Mouse (Mus musculus) kidney, embryonic 14.5 days (tissue): ENCODE measurements at regions not wholly inside any gene's neighbourhood (a gene's known extent, or its start where the extent isn't known, plus 50 kb on each side); places are given as distances from the start of the nearest gene placed in this dataset.

ENCODE experiments used
- ATAC-seq: fragments of 200-750 bp; cut with Nextera tagmentation; 2 replicates; pipeline ENCODE4 v1.8.0; 2017; ENCODE audit warnings: moderate number of reproducible peaks, mild to moderate bottlenecking, moderate TSS enrichment, moderate library complexity; ENCODE audit not compliant: low FRiP score, low TSS enrichment
- H3K27ac ChIP-seq: fragments of 300-500 bp; sonication (generic); 2 replicates; pipeline ENCODE4 v1.5.1; 2014; ENCODE audit warnings: low read depth, mild to moderate bottlenecking, low read length, moderate library complexity, mixed read lengths
- H3K27me3 ChIP-seq: fragments of 300-500 bp; sonication (generic); 2 replicates; pipeline ENCODE4 v1.6.1; 2014; ENCODE audit warnings: mild to moderate bottlenecking, low read length; ENCODE audit not compliant: control insufficient read depth, insufficient read depth
- H3K36me3 ChIP-seq: fragments of 300-500 bp; sonication (generic); 2 replicates; pipeline ENCODE4 v1.6.1; 2014; ENCODE audit warnings: low read length, mixed read lengths; ENCODE audit not compliant: control insufficient read depth, insufficient read depth
- H3K4me1 ChIP-seq: fragments of 300-500 bp; sonication (generic); 2 replicates; pipeline ENCODE4 v1.6.1; 2014; ENCODE audit warnings: low read length, mixed read lengths; ENCODE audit not compliant: control insufficient read depth, insufficient read depth
- H3K4me2 ChIP-seq: fragments of 300-500 bp; sonication (generic); replicated peaks from 2 replicates; pipeline ENCODE4 v1.6.1; 2014; ENCODE audit warnings: low read depth, mild to moderate bottlenecking, low read length
- H3K4me3 ChIP-seq: fragments of 300-500 bp; sonication (generic); 2 replicates; pipeline ENCODE4 v1.5.1; 2014; ENCODE audit warnings: mild to moderate bottlenecking, low read length
- H3K9ac ChIP-seq: fragments of 300-500 bp; sonication (generic); 2 replicates; pipeline ENCODE4 v1.6.1; 2014; ENCODE audit warnings: low read depth, mild to moderate bottlenecking, low read length, moderate library complexity
- H3K9me3 ChIP-seq: fragments of 300-500 bp; sonication (generic); 2 replicates; pipeline ENCODE4 v1.6.1; 2016; ENCODE audit warnings: low read length; ENCODE audit not compliant: control insufficient read depth
- WGBS: fragments of 180-500 bp; shearing (Covaris S2); extraction: QIAGEN DNeasy Blood & Tissue Kit; methylation state at CpG from one replicate; pipeline ENCODE4 v1.1.7; 2014; 5-methylcytosine and 5-hydroxymethylcytosine counted together

- H3K9me3 ChIP-seq = no peaks in the 10 kb centered on the region
- WGBS = 14% methylated on average over 12 of the region's 12 CpGs
- no peak overlapping the region for H3K9ac ChIP-seq
- no peaks in the 10 kb centered on the region for H3K36me3 ChIP-seq
- no peaks in the 10 kb centered on the region for H3K27me3 ChIP-seq
- H3K4me2 ChIP-seq = peak overlapping the region; percentile 12
- H3K27ac ChIP-seq = no peak overlapping the region
- H3K4me1 ChIP-seq = peaks cover 10% of the 10 kb centered on the region
- H3K4me3 ChIP-seq = no peak overlapping the region
- ATAC-seq = no peak
Measured at GRCm38 (mm10) chr5:103335916-103336688, 88.9 kb upstream of the Ptpn13 start.

DNA sequence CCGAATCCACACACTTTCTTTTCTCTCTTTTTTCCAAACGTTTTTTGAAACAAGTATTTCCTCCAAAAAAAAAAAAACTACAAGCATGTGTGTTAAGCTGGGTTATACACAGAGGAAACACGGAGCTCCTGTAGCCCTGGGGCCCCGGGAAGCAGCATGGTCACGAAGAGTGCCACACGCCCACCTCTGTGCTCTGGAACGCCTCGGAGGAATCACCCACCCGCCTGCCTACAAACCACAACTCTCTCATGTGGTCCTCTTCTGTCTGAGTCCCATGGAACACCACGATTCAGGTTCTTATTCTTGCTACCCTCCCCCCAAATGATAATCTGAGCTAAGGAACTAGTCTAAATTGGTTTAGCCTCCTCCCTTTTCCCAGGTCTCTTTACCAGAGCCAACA is 98.6 kb upstream of the Ptpn13 start:
- no peak for ATAC-seq
- Histone ChIP-seq H3K36me3 (no peaks in the 10 kb centered on the region), H3K27ac (no peak overlapping the region), H3K27me3 (no peaks in the 10 kb centered on the region), H3K9me3 (no peaks in the 10 kb centered on the region), H3K4me2 (no peak overlapping the region), H3K4me3 (no peak overlapping the region), H3K9ac (no peak overlapping the region), H3K4me1 (no peaks in the 10 kb centered on the region)
- WGBS = 77% methylated on average over 10 of the region's 10 CpGs

DNA sequence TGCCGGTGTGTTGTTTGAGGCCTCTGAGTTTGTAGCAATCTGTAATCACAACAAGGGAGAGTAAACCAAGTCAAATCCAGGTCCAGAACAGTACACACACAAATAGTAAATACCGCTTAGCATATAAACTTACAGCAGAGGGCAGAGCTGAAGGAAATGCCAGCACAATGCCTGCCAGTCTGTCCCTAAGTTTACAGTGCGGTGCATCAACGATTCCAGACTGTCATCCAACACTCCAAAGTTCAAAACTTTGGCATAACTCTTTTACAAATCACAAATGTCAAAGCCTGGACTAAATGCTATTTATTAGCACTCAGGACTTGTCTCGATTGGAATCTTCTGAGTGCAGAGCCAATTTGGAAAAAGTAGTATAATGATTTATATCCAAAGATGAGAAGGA is 104.7 kb upstream of the Ptpn13 start:
- no peaks in the 10 kb centered on the region for H3K36me3 ChIP-seq

GRCm38 (mm10) chr5:103309806-103310525 is 98.8 kb upstream of the Mapk10 start:
- no peak for ATAC-seq
- Histone ChIP-seq H3K4me3 (no peak overlapping the region), H3K4me1 (no peaks in the 10 kb centered on the region), H3K27ac (no peak overlapping the region), H3K36me3 (no peaks in the 10 kb centered on the region), H3K27me3 (no peaks in the 10 kb centered on the region), H3K4me2 (no peak overlapping the region), H3K9me3 (no peaks in the 10 kb centered on the region), H3K9ac (no peak overlapping the region)
- 61% methylated on average over 9 of the region's 9 CpGs for WGBS

More for the DNA sequence above, 104.7 kb upstream of the Ptpn13 start:
- H3K4me3 ChIP-seq = no peak overlapping the region
- ATAC-seq = no peak
- 63% methylated on average over 5 of the region's 5 CpGs for WGBS
- H3K4me1 ChIP-seq = no peaks in the 10 kb centered on the region
- H3K4me2 ChIP-seq = no peak overlapping the region
- H3K27ac ChIP-seq = no peak overlapping the region
- no peaks in the 10 kb centered on the region for H3K27me3 ChIP-seq
- H3K9ac ChIP-seq = no peak overlapping the region
- no peaks in the 10 kb centered on the region for H3K9me3 ChIP-seq

DNA sequence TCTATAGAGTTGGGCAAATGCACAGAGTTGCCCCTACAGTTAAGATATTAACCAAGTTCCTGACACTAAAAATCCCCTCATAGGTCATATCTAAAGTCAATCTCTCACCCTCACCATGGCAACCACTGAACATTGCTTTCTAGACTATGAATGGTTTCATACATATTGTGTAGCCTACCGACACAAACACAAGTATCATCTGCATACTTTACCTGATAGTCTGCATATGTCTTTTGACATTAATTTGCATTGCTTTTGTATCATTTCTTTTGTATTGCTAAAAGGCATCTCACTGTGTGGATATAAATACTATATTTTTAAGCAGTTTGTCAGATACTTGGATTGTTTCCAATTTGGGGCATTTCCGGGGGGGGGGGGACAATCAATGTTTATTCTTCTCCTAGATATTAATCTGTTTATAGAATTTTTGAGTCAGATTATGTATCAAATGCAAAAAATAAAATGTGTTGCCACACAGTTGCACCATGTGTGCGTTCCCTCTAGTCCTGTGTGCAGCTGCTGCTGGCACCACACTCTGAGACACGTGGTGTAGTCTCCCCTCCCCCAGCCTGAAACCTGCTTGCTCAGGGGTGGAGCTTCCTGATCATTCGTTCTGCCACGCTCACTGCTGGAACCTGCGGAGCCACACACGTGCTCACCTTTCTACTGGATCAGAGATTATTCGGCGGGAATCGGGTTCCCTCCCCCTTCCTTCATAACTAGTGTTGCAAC is 94.7 kb upstream of the Mapk10 start:
- Histone ChIP-seq H3K4me2 (no peak overlapping the region), H3K9me3 (no peaks in the 10 kb centered on the region), H3K4me3 (no peak overlapping the region), H3K27me3 (no peaks in the 10 kb centered on the region), H3K4me1 (no peaks in the 10 kb centered on the region), H3K9ac (no peak overlapping the region), H3K27ac (no peak overlapping the region), H3K36me3 (no peaks in the 10 kb centered on the region)
- ATAC-seq = no peak
- WGBS = 74% methylated on average over 11 of the region's 11 CpGs

DNA sequence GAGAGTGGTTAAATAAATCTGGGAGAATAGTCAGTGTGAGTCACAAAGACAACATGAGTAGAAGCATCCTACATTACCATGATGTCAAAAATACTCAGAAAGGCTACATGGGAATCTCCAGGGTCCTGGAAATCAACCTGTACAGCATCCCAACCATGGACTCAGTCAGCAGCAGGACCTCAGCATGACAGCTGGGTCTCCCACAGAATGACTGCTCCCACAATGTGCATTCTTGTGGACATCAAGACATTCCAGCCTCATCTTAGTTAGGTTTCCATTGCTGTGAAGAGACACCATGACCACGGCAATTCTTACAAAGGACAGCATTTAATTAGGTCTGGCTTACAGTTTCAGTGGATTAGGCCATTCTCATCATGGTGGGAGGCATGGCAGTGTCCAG is 93.8 kb upstream of the Mapk10 start:
- no peak for ATAC-seq

GRCm38 (mm10) chr5:103302744-103303143 is 91.6 kb upstream of the Mapk10 start:
- Histone ChIP-seq H3K27me3 (no peaks in the 10 kb centered on the region), H3K4me1 (no peaks in the 10 kb centered on the region), H3K9ac (no peak overlapping the region), H3K4me3 (no peak overlapping the region), H3K27ac (no peak overlapping the region), H3K4me2 (no peak overlapping the region), H3K9me3 (no peaks in the 10 kb centered on the region), H3K36me3 (no peaks in the 10 kb centered on the region)
- WGBS = 89% methylated on average over 10 of the region's 10 CpGs
- no peak for ATAC-seq

More for the DNA sequence above, 93.8 kb upstream of the Mapk10 start:
- WGBS = 93% methylated on average over 1 of the region's 1 CpGs
- no peak overlapping the region for H3K9ac ChIP-seq
- H3K4me1 ChIP-seq = no peaks in the 10 kb centered on the region
- H3K4me2 ChIP-seq = no peak overlapping the region
- H3K9me3 ChIP-seq = no peaks in the 10 kb centered on the region
- no peak overlapping the region for H3K4me3 ChIP-seq
- H3K36me3 ChIP-seq = no peaks in the 10 kb centered on the region
- H3K27me3 ChIP-seq = no peaks in the 10 kb centered on the region
- H3K27ac ChIP-seq = no peak overlapping the region

GRCm38 (mm10) chr5:103301303-103301702 is 90.2 kb upstream of the Mapk10 start:
- H3K27me3 ChIP-seq = no peaks in the 10 kb centered on the region
- H3K9ac ChIP-seq = no peak overlapping the region
- no peaks in the 10 kb centered on the region for H3K4me1 ChIP-seq
- no peak for ATAC-seq
- 63% methylated on average over 3 of the region's 3 CpGs for WGBS
- no peak overlapping the region for H3K4me2 ChIP-seq
- H3K27ac ChIP-seq = no peak overlapping the region
- H3K9me3 ChIP-seq = no peaks in the 10 kb centered on the region
- H3K4me3 ChIP-seq = no peak overlapping the region
- no peaks in the 10 kb centered on the region for H3K36me3 ChIP-seq

- no peaks in the 10 kb centered on the region for H3K36me3 ChIP-seq
- no peak overlapping the region for H3K27ac ChIP-seq
- no peaks in the 10 kb centered on the region for H3K9me3 ChIP-seq
- no peak overlapping the region for H3K4me3 ChIP-seq
- 88% methylated on average over 3 of the region's 3 CpGs for WGBS
- no peaks in the 10 kb centered on the region for H3K27me3 ChIP-seq
- no peak overlapping the region for H3K9ac ChIP-seq
- no peak for ATAC-seq
- no peak overlapping the region for H3K4me2 ChIP-seq
- H3K4me1 ChIP-seq = no peaks in the 10 kb centered on the region
Measured at GRCm38 (mm10) chr5:103293953-103294352, 82.8 kb upstream of the Mapk10 start.
